Mouse (Mus musculus) brown adipose tissue, adult 24 weeks (tissue): ENCODE measurements around the gene Men1. TPM values are rescaled to one million over a fixed set of nuclear protein-coding genes. Genes with fewer than 3 reads are reported as not detected.
A peak's percentile ranks its signal among the peaks of the same experiment; 100 is the strongest.

Experiments used
- H3K27ac ChIP-seq: fragments of 200-500 bp; replicated peaks from 2 replicates; pipeline ENCODE4 v1.5.1; 2012; ENCODE audit warnings: low read depth, mild to moderate bottlenecking, low read length
- H3K4me1 ChIP-seq: fragments of 200-500 bp; 2 replicates; pipeline ENCODE4 v1.6.1; 2012; ENCODE audit warnings: low read length, mixed read lengths; ENCODE audit not compliant: control insufficient read depth, insufficient read depth, insufficient read length
- H3K4me3 ChIP-seq: fragments of 200-500 bp; 2 replicates; pipeline ENCODE4 v1.5.1; 2012; ENCODE audit warnings: low read depth, mild to moderate bottlenecking, low read length, moderate library complexity; ENCODE audit not compliant: insufficient read depth
- polyA plus RNA-seq: library from polyadenylated mRNA; stranded (reverse); fragments of >200 nt; gene quantifications from 2 replicates; pipeline ENCODE4 v1.2.4, GENCODE M21; 2012; ENCODE audit not compliant: missing spikeins, insufficient read depth, insufficient read length

Men1 gene
- polyA plus RNA-seq, 1 experiment: 22.2 TPM

DNA sequence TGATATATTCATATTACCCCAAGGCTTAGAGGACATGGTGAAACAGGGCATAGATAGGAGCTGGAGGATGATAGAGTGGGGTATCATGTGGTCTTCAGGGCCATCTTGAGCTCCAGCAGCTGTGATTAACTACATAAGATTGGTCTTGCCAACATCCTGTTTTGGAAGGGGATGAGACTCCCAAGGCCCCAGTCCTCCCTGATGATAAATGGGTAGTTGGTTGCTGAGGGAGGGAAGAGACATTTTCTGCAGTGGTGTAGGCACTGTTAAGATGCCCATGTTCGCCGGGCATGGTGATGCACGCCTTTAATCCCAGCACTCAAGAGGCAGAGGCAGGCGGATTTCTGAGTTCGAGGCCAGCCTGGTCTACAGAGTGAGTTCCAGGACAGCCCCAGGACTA is 46.5 kb downstream of the Men1 start:
- H3K4me3 ChIP-seq: no peak overlapping the region
- H3K4me1 ChIP-seq: peaks cover 6% of the 10 kb centered on the region
- H3K27ac ChIP-seq: no peak overlapping the region

DNA sequence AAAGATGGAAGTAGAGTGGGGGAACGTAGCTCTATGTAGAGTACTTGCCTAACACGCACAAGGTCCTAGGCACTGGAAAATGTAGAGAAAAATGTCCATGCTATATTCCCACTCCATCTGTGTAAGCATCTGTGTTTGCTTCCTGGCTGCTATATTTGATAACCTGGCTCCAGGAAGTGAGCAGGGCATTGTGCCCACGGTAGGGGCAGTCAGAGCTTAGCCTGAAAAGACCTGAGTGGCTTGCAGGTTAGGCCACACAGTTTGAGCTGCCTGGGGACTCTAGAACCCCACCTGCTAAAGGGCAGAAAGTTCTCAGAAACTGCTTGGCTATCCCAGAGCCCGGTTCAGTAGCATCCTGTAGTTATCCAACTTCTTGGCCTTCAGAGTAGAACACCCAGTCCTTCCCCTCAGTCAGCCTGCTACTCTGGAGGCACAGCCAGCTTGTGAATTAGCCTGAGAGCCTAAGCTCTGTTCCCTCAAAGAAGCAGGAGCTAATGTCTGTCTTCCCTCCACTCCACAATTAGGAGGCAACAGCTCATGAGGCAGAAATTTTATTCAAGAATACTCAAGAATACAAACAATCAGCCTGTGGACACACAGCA is 47.6 kb downstream of the Men1 start:
- Histone ChIP-seq H3K4me3 (no peak overlapping the region), H3K27ac (no peak overlapping the region), H3K4me1 (peaks cover 6% of the 10 kb centered on the region)

DNA sequence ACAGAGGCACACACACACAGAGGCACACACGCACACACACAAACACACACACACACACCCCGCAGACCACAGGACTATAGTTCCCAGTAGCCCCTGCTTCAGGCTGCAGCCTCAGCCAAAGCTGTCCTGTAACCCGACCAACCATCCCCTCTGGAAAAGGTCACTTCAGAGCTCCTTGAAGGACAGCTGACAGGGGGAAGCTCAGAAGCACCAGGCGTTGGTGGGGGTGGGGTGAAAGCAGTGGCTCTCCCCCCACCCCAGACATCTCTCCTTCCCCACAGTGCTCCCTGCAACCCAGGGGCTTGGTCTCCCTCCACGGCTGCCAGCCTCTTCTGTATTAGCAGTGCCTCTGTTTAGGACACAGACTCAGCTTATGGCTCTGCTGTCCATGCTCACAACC is 48.7 kb downstream of the Men1 start:
- H3K4me1 ChIP-seq: peaks cover 6% of the 10 kb centered on the region
- H3K4me3 ChIP-seq: no peak overlapping the region
- no peak overlapping the region for H3K27ac ChIP-seq

DNA sequence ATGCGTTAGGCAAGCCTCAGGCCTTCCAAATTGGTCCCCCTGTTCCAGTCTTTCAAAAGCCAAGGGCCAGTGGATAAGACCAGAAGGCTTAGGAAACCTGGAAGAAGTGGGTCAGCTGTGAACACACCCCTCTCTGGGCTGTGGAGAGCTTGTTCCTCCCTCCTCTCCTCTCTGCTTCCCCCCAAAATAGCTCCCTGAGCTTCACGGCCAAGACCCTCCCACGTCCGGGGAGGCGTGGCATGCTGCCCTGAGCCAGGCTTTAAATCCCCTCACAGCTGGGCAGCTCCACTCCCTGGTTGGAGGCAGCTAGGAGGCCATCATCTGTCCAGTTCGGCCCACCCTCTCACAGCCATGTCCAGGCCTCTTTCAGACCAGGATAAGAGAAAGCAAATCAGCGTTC is 49.3 kb downstream of the Men1 start, which contains the start of gene Pygm:
TSS of gene Pygm (plus strand) at position 272 of the 400 bp plus-strand sequence.
- H3K27ac ChIP-seq: peak within 1 kb of the TSS; percentile 7; the same call in 1 of the 2 replicates
- peak within 1 kb of the TSS; percentile 46 for H3K4me3 ChIP-seq
- peaks cover 6% of the 10 kb centered on the region for H3K4me1 ChIP-seq

DNA sequence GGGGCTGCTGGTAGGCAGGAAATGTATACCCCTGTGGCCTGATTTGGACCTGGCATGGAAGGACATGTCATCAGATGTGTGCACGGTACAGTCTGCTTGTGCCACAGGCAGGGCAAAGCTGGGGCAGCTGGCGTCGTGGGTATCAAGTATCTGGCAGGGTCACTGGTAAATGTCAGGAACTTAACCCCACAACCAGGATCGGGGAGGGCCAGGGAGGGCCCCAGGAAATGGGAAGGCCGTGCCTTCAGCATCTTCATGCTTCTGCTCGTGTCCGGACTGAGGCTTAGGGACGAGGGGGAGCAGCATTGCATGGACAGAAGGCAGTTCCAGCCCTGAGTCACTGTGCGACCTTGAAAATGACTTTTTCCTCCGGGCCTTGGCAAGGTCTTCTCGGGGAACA is 50.2 kb downstream of the Men1 start:
- Histone ChIP-seq H3K4me3 (peak overlapping the region; percentile 46), H3K27ac (0 out of 2 replicates have a peak overlapping the region, but pooled peaks have one; percentile 7), H3K4me1 (peaks cover 6% of the 10 kb centered on the region)

DNA sequence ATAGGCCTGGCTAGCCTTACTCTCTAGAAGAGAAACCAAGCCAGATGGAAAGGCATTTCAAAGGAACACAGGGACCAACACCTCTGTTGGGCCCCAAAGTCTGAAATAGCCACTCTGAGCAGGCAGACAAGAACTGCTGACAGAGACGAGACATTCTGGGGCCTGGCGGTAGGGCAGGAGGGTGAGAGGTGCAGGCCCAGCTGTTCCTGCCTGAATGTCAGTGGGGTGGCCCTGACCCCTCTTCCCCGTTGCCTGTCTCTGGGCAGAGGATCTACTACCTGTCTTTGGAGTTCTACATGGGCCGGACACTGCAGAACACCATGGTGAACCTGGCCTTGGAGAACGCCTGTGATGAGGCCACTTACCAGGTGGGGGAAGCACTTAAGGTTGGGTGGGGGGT is 50.6 kb downstream of the Men1 start:
- H3K4me1 ChIP-seq: peaks cover 6% of the 10 kb centered on the region
- no peak overlapping the region for H3K27ac ChIP-seq
- peak overlapping the region; percentile 46 for H3K4me3 ChIP-seq

DNA sequence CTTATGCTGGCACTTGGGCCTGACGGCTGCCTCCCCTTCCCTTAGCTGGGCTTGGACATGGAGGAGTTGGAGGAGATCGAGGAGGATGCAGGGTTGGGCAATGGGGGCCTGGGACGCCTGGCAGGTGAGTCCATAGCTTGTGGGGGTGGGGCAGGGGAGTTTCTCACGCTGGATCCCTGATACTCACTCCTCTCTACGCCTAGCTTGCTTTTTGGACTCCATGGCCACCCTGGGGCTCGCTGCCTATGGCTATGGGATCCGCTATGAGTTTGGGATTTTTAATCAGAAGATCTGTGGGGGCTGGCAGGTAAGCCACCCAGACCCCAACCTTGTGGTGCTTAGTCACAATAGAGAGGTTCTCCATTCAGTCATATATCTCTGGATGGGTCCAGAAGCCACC is 51.0 kb downstream of the Men1 start:
- Histone ChIP-seq H3K4me3 (peak overlapping the region; percentile 46; the same call in 1 of the 2 replicates), H3K27ac (no peak overlapping the region), H3K4me1 (peaks cover 6% of the 10 kb centered on the region)

DNA sequence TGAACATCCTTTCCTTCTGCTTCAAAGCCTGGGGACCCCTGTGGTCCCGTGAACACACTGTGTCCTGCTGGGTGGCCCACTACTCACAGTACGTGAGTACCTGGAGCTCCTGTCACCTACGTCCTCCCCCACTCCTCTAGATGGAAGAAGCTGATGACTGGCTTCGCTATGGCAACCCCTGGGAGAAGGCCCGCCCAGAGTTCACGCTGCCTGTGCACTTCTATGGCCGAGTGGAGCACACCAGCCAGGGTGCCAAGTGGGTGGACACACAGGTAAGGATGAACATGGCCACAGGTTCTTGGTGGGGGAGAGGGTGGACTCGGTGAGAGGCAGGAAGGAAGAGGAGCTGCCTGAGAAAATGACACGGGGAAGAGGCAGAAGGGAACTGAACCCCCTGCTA is 51.5 kb downstream of the Men1 start:
- Histone ChIP-seq H3K4me3 (no peak overlapping the region), H3K4me1 (peaks cover 6% of the 10 kb centered on the region), H3K27ac (no peak overlapping the region)

DNA sequence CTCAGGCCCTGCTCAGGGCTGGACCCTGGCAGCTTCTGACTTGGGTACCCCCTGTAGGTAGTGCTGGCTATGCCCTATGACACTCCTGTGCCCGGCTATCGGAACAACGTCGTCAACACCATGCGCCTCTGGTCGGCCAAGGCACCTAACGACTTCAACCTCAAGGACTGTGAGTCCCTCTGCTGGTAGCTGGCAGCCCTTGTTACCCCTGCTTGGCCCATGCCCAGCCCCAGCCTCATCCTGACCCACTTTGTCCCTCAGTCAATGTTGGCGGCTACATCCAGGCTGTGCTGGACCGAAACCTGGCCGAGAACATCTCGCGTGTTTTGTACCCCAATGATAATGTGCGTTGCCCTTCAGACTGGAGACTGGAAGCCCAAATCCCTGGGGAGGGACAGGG is 53.2 kb downstream of the Men1 start:
- Histone ChIP-seq H3K4me3 (no peak overlapping the region), H3K4me1 (peaks cover 6% of the 10 kb centered on the region), H3K27ac (no peak overlapping the region)

DNA sequence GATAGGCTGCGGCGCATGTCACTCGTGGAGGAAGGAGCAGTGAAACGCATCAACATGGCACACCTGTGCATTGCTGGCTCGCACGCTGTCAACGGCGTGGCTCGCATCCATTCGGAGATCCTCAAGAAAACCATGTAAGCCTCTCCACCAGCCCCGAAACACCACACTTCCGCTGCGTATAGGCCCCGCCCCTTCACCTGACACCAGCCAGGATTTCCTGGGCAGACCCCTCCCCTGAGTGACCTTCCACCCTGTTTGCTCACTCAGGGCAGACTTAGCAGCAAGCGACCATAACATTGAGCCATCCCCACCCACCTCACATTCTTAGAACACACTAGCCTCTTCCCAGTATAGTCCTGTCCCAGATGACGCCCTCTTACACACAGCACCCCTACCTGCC is 55.0 kb downstream of the Men1 start:
- no peak overlapping the region for H3K27ac ChIP-seq
- H3K4me1 ChIP-seq: no peaks in the 10 kb centered on the region; the same call in 1 of the 2 replicates
- H3K4me3 ChIP-seq: no peak overlapping the region

DNA sequence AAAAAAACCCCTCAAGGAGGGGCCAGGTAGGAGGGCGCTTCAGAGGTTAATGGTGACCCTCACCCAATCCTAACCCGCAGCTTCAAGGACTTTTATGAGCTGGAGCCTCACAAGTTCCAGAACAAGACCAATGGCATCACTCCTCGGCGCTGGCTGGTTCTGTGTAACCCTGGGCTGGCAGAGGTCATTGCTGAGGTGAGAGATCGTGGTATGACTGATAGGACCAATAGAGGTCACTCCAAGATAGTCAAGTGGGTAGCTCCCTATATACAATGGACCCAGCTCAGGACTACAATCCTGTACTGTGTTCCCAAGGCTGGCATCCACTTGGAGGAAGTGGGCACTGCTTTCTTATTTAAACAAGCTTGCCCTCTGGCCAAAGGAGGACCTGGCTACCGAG is 55.5 kb downstream of the Men1 start:
- no peak overlapping the region for H3K4me3 ChIP-seq
- H3K4me1 ChIP-seq: no peaks in the 10 kb centered on the region; the same call in 1 of the 2 replicates
- no peak overlapping the region for H3K27ac ChIP-seq

Other genes starting within 250 kb of the Men1 start
- not detected in 2 replicates for gene Cdca5, start 250.0 kb upstream of the Men1 start, polyA plus RNA-seq
- not detected in 2 replicates for gene AC131692.1, start 240.6 kb upstream of the Men1 start, polyA plus RNA-seq
- not detected in 2 replicates for gene Naaladl1, start 229.2 kb upstream of the Men1 start, polyA plus RNA-seq
- 5.7 and 6.8 TPM in 2 replicates for gene Sac3d1, start 216.3 kb upstream of the Men1 start, polyA plus RNA-seq
- gene Snx15, start 206.7 kb upstream of the Men1 start, polyA plus RNA-seq: 13.3 and 13.6 TPM in 2 replicates
- gene Batf2, start 194.0 kb upstream of the Men1 start, polyA plus RNA-seq: 1.2 TPM in 1 of 2 replicates, not detected in the other
- gene Arl2, start 193.4 kb upstream of the Men1 start, polyA plus RNA-seq: 45.8 and 62.3 TPM in 2 replicates
- not detected in 2 replicates for gene Majin, start 150.6 kb upstream of the Men1 start, polyA plus RNA-seq
- gene Gpha2, start 108.6 kb upstream of the Men1 start, polyA plus RNA-seq: not detected in 2 replicates
- 33.0 and 41.3 TPM in 2 replicates for gene Ppp2r5b, start 99.1 kb upstream of the Men1 start, polyA plus RNA-seq
- gene Atg2a, start 93.3 kb upstream of the Men1 start, polyA plus RNA-seq: 9.6 and 9.9 TPM in 2 replicates
- 39.6 and 42.8 TPM in 2 replicates for gene Ehd1, start 58.3 kb upstream of the Men1 start, polyA plus RNA-seq
- 2.5 and 2.8 TPM in 2 replicates for gene Cdc42bpg, start 28.5 kb upstream of the Men1 start, polyA plus RNA-seq
- 7.9 and 14.0 TPM in 2 replicates for gene Map4k2, start 6.2 kb downstream of the Men1 start, polyA plus RNA-seq
- 47.9 and 56.8 TPM in 2 replicates for gene Sf1, start 28.7 kb downstream of the Men1 start, polyA plus RNA-seq
- 28.7 and 48.3 TPM in 2 replicates for gene Pygm, start 49.4 kb downstream of the Men1 start, polyA plus RNA-seq
- gene Rasgrp2, start 64.4 kb downstream of the Men1 start, polyA plus RNA-seq: 38.9 and 50.2 TPM in 2 replicates
- 1.1 and 2.3 TPM in 2 replicates for gene Nrxn2, start 83.8 kb downstream of the Men1 start, polyA plus RNA-seq
- gene Slc22a12, start 208.1 kb downstream of the Men1 start, polyA plus RNA-seq: 2.3 TPM in 1 of 2 replicates, not detected in the other